Mouse (Mus musculus) kidney, postnatal 25 days (tissue): ENCODE results near the gene Pah.

Source experiments
- DNase-seq, 2 experiments: peaks; one replicate each; pipeline ENCODE4 v3.0.0; 2021; ENCODE audit warnings: mixed read lengths in 2 of 2

Pah gene

GRCm38 (mm10) chr10:87521646-87522045 is at the start of gene Pah:
TSS of gene Pah (plus strand) at chr10:87521795.
- peak; percentile 74 to 91 for DNase-seq

GRCm38 (mm10) chr10:87473475-87474131 is 48.0 kb upstream of the Pah start:
- no peak for DNase-seq

- no peak for DNase-seq
Measured at GRCm38 (mm10) chr10:87474971-87475370, 46.6 kb upstream of the Pah start.

GRCm38 (mm10) chr10:87477895-87478294 is 43.7 kb upstream of the Pah start:
- DNase-seq: no peak

- no peak for DNase-seq
Measured at GRCm38 (mm10) chr10:87484831-87485720, 36.5 kb upstream of the Pah start.

- DNase-seq: peak; percentile 46 to 61
Measured at GRCm38 (mm10) chr10:87485721-87486620, 35.6 kb upstream of the Pah start.

GRCm38 (mm10) chr10:87488429-87489145 is 33.0 kb upstream of the Pah start:
- DNase-seq: no peak

GRCm38 (mm10) chr10:87489246-87490009 is 32.2 kb upstream of the Pah start:
- DNase-seq: no peak

- no peak for DNase-seq
Measured at GRCm38 (mm10) chr10:87490328-87490727, 31.3 kb upstream of the Pah start.

GRCm38 (mm10) chr10:87491485-87492040 is 30.0 kb upstream of the Pah start:
- DNase-seq: no peak

GRCm38 (mm10) chr10:87492332-87492660 is 29.3 kb upstream of the Pah start:
- no peak for DNase-seq

GRCm38 (mm10) chr10:87492661-87493551 is 28.7 kb upstream of the Pah start:
- peak; percentile 73 to 84 for DNase-seq

- DNase-seq: no peak
Measured at GRCm38 (mm10) chr10:87493576-87493975, 28.0 kb upstream of the Pah start, which contains the start of gene Ascl1. TSS of gene Ascl1 (minus strand) at chr10:87493660.

- no peak for DNase-seq
Measured at GRCm38 (mm10) chr10:87494176-87494575, 27.4 kb upstream of the Pah start.

GRCm38 (mm10) chr10:87494596-87494995 is 27.0 kb upstream of the Pah start:
- DNase-seq: peak; percentile 21 to 60

- DNase-seq: no peak
Measured at GRCm38 (mm10) chr10:87497056-87497455, 24.5 kb upstream of the Pah start.

GRCm38 (mm10) chr10:87500926-87501658 is 20.5 kb upstream of the Pah start:
- DNase-seq: no peak

- no peak for DNase-seq
Measured at GRCm38 (mm10) chr10:87501659-87502042, 19.9 kb upstream of the Pah start.

- DNase-seq: no peak
Measured at GRCm38 (mm10) chr10:87502283-87502682, 19.3 kb upstream of the Pah start.
